Mouse (Mus musculus): Measurements from ENCODE around the gene Dlg2.

GRCm38 (mm10) chr7:91542597-91543285, 1066.3 kb downstream of the Dlg2 start:
- TF ChIP-seq CTCF (IDR thresholded peaks at IDR 0.05; ENCODE audit: insufficient read depth, low read length) (no peak), POLR2A (IDR thresholded peaks at IDR 0.05; ENCODE audit: borderline replicate concordance, extremely low read depth, low read depth, low read length) (no peak)
